Mouse (Mus musculus) ovary, postnatal 10 days (tissue): ENCODE results near the gene Plppr3.
A peak's percentile ranks its signal among the peaks of the same experiment; 100 is the strongest.
"Not testable (repeated sequence)": the region's sequence is repeated elsewhere in the genome, so short reads cannot be mapped to it uniquely, and the experiment has no call there.

Experiments used
- DNase-seq: peaks from one replicate; pipeline ENCODE4 v3.0.0; 2022; ENCODE audit warnings: low spot score

Plppr3 gene

DNA sequence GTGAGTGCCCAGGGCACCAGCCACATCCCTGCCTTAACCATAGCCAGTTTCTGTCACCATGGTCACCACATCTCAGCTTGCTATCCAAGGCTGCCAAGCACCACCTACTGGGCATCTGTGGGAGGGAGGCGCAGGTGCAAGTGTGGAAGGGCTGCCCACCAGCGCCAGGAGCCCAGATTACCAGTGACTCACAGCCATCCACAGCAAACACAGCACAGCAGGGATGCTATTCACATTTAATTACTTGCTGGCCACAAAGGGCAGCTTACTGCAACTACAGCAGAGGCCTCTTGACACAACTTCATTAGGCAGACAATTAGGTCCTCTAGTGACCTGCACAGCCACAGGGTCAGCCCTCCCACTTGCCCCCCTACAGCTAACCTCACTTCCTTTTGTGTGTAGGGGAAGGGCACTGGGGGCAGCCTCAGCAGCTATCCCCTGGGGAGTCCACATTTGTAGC, 26.5 kb upstream of the Plppr3 start:
- no peak for DNase-seq

DNA sequence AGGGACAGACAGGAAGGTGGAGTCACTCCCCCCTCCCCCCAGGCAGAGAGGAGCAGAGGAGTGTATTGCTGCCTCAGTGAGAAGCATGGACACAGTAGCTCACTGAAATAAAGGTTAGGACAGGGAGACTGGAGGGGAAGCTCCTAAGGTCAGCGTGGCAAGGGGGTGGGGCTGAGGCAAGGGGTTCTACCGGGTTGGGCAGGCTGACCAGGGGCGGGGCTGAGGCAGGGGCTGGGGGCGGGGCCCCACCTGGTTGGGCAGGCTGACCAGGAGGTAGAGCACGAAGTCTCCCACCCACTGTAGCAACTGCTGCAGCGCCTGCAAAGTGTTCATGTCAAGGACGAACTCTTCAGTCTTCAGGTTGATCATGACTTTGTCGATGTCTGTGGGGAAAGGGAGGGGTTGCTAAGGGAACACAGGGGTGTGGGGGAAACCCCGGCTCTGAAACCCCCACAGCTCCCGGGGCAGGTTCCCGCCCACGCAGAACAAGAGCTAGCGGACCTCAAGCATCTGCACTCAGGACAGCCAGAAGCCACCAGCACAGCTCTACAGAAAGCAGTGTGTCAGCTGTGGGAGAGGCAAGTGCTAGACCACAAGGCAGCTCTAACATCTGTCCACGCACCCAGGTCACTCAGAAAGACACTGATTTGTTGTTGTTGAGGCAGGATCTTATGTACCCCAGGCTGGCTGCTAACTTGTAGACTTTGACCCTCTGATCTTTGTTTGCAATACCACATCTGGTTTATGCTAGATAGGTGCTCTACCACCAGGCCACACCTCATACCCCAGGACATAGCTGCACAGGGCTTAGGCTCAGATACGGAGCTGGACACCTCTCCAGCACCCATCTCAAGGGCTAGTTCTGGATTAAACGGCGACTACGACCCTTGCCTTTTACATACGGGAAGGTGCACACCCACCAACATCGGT, 23.1 kb upstream of the Plppr3 start:
- no peak for DNase-seq

DNA sequence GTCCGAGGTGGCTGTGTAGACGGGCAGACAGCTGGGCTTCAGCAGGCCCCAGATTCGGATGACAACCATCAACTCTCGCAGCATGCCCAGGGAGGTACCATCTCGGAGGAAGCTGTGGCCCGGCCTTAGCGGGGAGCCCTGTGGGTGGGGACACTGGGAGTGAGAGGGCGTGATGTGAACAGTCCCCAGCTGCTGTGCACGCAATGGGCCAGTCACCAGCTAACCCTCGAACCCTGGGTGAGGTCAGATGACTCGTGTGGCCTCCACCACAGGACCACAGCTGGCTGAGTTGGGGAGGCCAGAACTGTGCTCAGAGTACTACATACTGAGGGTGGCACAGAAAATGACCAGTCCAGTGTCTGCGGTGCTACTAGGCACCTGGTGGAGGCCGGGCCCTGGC, 22.4 kb upstream of the Plppr3 start:
- no peak for DNase-seq

DNA sequence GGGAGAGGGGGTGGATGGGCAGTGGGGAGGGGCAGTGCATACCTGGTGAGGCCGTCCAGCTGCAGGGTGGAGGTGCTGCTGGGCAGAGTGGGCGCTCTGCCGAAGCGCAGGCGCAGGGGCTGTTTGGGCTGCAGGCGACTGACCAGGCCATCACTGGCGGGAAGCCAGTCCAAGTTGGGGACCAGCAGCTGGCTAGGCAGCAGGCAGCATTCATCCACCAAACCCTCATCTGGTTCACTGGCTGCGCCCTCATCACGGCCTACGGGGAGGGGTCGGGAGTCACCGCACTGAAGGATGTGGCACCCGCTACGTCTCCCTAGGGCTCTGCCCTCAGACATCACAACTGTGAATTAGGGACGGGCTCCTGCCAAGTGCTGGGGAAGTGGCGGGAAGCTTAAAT, 21.9 kb upstream of the Plppr3 start:
- DNase-seq = no peak

DNA sequence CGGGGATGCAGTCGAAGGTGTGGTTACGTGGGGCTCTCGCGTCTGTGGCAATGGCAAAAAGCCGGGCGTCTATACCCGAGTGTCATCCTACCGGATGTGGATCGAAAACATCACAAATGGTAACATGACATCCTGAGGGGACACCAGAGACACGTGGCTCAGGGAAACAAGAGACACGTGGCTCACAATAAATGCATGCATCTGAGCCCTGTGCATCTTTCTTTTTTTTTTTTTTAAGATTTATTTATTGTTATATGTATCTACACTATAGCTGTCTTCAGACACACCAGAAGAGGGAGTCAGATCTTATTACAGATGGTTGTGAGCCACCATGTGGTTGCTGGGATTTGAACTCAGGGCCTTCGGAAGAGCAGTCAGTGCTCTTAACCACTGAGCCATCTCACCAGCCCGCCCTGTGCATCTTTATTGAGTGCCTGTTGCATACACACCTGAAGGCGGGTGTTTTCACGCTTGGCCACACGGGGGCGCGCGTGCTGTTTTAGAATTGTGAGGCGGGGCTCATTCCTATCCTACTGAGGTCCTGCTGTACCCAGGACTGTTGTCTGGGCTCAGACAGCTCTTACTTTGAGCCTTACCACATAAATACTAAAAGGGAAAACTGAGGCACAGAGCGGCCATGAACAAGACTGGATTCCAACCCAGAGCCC, 18.2 kb upstream of the Plppr3 start:
- not testable (repeated sequence) for DNase-seq

DNA sequence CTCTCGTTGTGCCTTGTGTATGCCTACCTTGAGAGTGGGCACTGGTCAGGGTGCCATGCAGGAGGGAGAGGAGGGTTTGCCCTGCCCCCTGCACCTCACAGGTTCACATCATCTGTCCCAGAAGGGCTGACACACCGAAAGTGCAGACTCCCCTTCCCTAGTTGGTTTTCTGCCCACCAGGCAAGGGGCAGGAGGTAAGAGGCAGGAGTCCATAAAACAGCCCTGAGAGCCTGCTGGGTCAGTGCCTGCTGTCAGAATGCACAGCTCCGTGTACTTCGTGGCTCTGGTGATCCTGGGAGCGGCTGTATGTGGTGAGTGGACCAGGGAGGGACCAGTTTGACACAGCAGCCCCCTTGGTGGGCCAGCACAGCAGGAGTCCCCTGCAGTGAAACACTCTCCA, 16.2 kb upstream of the Plppr3 start, which contains the start of gene Cfd:
TSS of gene Cfd (plus strand) at position 184 of the 400 bp plus-strand sequence.
- DNase-seq = no peak

DNA sequence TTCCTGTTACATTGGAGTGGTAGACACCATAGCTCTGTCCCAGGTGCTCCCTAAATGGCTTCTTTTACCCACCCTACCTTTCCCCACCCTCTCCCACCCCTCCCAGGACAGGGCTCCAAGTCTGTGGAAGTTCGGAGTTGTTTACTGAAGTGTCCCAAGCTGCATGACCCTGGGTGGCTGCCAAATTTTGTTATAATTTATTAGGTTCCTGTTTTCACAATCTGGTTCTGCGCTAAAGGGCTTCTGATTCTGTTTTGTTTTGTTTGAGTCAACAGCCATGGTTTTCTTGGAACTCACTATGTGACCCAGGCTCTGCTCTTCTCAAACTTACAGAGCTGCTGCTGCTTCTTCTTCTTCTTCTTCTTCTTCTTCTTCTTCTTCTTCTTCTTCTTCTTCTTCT, 15.0 kb upstream of the Plppr3 start:
- no peak for DNase-seq

DNA sequence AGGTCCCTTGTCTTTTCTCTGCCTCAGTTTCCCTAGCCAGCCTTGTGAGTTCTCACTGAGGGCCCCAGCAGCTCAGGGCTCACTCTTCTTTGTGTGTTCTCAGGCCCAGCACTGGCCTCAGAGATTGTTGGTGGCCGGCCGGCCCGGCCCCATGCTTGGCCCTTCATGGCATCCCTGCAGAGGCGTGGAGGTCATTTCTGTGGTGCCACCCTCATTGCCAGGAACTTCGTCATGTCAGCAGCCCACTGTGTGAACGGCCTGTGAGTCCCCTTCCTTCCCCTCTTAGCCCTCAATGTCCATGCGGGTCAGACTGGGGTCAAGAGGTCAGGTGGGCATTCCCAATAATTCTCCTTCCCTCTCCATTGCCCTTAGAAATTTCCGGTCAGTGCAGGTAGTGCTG, 12.2 kb upstream of the Plppr3 start:
- DNase-seq = no peak

DNA sequence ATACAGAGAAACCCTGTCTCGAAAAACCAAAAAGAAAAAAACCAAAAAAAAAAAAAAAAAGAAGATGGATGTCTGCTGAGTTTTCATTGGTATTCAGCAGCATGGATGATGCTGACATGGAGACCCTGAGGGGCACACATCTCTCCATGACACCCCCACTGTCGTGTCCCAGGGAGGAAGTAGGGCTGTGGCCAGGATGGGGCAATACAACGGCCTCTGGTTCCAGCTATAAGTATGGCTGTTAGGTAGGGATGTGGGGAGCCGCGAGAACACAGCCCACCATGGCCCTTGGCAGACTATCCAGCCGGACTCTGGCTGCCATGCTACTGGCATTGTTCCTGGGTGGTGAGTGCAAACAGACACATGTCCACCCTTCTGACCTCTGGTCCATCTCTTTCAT, 11.6 kb upstream of the Plppr3 start, which contains the start of gene Elane:
TSS of gene Elane (plus strand) at position 194 of the 400 bp plus-strand sequence.
- no peak for DNase-seq

DNA sequence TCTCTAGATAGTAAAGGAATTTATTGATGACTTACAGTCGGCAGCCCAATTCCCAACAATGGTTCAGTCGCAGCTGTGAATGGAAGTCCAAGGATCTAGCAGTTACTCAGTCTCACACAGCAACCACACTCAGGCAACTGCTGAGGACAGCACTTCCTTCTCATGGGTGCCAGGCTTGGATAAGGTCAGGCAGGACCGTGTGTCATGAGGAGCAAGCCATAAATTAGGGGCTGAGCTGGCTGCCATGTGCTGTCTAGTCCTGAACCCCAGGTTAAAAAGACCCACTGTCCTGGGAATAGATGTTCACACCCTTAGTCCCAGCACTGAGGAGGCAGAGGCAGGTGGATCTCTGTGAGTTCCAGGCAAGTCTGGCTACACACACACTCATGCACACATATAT, 10.5 kb upstream of the Plppr3 start:
- DNase-seq = not testable (repeated sequence)

DNA sequence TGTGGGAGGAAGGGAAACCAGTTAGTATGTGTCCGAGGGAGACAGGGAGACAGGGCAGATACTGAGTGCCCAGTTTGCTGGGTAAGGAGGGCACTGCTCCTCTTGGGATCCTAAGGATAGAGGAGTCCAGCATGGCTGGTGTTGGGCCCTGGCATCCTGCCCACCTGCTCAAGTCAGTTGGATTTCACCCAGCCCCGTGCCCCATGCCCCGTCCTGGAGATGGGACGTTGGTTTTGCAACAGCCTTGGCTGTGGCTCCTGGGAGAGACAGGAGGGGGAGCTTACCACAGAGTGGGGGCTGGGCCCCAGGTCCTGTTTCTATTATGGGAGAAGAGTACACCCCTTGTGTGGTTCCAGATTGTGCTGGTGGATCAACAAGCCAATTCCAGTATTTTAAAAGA, 10.0 kb upstream of the Plppr3 start:
- peak; percentile 42 for DNase-seq

DNA sequence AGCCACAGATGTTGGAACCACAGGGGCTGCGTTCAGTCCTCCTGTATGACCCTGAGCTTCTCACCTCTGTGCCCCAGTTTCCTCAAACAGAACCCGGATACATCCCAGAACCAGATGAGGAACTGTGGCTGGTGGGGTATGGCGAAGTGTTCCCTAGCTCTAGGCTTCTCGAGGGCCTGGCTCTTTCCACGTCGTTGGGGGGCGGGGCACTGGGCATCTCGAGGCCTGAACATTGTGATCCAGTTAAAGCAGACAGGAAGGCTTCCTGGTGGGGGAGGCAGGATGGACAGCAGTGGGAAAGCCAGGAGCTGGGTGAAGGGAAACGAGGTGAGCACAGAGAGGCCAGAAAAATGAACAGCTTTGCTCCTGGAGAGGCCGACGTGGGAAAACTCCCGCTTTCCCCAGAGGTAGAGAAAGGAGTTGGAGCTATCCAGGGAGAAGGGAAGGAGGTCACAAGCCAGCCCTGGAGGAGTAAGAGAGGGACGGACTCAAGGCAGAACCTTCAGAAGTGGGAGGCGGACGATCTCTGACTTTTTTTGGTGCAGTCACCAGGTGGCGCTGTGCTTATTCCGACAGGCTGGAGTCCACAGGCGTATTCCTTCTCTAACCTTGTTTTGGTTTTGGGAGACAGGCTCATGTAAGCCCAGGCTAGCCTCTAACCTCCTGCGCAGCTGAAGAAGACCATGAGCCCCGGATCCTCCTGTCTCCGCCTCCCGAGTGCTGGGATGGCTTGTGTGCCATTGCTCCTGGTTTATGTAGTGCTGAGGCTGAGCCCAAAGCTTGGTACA, 9.1 kb upstream of the Plppr3 start:
- peak; percentile 58 for DNase-seq

DNA sequence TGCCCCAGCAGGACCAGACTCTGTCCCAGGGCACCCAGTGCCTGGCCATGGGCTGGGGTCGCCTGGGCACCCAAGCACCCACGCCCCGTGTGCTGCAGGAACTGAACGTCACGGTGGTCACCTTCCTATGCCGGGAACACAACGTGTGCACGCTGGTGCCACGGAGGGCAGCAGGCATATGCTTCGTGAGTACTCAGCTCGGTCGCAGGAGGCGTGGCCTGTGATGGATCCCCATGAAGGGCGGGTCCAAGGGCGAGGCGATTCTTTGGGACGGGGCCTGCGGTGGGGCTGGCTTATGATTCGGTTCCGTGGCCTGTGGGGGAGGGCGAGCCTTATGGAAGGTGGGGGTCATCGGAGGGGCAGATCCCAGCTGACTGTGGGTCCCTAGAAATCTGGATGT, 7.5 kb upstream of the Plppr3 start:
- DNase-seq = no peak

DNA sequence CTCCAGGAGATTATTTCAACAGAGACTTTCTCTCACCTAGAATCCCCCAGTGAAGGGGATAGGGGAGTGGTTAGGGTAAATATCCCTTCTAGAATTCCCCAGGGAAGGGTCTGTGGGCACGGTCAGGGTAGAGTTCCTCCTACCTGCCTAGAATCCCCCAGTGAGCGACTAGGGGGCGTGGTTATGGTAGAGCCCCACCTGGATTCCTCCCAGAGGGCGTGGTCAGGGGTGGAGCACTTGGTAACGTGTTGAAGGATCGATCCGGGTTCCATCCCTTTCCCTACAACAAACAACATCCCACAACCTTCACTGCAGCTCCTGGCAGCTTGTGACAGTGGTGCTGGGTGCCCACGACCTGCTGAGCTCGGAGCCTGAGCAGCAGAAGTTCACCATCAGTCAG, 6.3 kb upstream of the Plppr3 start:
- DNase-seq = no peak

DNA sequence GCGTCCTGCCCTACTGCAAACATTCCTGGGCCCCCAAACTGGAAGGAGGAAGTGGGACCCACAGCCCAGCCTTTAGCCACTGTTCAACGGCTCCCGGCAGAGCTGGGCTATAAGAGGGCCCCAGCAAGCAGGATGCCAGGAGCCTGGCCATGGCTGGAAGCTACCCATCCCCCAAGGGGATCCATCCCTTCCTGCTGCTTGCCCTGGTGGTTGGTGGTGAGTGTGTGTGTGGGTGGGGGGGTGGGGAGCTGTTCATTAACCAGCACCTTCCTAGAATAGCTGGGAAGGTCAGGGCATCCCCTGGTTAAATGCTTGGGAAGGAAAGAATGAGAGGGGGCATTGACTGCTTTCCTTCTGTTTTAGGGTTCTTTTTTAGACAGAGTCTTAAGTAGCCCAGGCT, 5.1 kb upstream of the Plppr3 start:
- no peak for DNase-seq

DNA sequence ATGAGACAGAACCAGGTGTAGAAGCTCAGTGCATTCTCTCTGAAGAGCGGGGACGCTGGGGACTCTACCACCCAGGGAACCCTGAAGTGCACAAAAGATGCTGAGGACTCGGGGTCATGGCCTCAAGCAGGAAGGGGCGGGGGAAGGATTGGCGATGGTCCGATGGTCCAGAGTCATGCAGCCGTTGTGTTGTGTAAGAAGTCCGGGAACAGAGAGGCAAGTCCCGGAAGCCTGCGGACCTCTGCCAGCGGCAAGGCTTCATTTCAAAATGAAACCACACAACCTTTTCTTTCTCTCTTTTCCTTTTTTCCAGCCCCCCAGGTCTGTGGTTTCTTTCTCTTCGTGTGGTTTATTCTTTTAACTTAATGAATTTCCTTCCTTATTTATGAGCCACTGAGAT, 3.3 kb upstream of the Plppr3 start:
- DNase-seq = no peak

DNA sequence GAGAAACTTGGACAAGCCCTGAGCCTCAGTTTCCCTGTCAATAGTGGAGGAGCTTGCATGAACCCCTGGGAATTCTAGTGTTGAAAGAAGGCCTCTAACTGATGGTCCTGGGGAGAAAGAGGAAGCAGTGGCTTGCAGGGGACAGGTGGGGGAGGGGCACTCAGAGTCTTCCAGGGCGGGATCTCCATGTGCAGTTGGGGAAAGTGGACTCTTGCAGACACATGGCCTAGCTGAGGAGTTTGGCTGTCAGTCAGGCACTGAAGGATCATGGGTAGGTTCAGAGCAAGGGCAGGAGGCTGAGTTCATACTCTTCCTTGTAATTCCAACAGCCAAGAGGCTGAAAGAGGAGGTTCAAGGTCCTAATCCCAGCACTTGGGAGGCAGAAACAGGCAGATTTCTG, 2.7 kb upstream of the Plppr3 start:
- DNase-seq = no peak

DNA sequence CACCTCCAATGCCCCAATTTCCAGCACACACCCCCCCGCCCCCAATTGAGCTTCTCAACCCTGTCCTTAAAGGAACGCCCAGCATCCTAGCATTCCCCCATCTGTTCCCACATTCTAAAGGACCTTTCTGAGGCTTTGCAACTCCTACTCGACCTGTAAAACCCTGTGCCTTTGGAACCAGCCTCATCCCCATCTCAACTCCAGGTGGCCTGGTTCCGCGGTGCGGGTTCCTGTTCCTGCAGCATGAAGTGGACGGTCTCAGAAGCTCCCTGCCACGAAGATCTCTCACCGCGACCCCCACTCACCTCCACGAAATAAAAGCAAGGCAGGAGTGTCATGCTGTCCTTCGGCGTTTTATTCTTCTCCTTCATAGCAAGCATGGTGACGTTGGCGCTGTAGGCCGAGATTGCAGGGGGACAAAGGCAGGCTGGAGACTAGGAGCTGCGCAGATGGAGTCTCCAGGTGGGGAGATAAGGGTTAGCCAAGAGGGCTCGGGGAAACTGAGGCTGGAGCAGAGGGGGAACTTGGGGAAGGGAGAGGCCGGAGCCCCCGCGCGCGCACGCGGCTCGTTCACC, 632 bp downstream of the Plppr3 start:
- no peak for DNase-seq

DNA sequence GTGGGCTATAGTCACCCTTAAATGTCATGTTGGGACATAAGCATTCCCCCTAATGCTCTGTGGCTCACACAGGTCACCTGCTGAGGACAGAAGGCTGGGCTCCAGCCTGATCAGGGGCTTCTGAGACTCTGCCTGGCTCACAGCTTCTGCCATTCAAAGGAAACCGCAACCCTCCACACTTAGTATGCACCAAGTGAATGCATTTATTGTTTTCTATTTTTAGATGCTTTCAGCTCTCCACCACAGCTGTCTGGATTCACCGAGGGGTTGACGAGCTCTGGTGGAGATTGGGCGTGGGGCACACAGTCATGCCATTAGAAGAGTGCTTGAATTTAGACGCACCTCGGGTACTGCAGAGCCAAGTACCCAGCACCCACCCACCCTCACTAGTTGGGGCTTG, 1.1 kb downstream of the Plppr3 start:
- no peak for DNase-seq

DNA sequence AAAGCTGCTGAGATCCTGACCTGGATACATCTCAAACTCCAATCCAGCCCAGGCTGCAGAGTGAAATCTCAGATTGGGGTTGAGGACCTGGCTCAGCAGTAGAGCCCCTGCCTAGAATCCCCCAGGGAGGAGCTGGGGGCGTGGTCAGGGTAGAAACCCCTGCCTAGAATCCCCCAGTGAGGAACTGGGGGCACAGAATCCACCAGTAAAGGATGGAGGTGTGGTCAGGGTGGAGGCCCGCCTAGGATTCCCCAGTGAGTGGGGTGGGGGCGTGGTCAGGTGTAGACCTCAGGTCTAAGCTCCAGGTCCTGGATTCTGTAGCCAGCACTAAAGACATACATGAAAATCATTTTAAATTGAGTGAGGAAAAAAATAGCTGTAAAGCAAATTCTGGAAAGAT, 1.6 kb downstream of the Plppr3 start:
- no peak for DNase-seq

DNA sequence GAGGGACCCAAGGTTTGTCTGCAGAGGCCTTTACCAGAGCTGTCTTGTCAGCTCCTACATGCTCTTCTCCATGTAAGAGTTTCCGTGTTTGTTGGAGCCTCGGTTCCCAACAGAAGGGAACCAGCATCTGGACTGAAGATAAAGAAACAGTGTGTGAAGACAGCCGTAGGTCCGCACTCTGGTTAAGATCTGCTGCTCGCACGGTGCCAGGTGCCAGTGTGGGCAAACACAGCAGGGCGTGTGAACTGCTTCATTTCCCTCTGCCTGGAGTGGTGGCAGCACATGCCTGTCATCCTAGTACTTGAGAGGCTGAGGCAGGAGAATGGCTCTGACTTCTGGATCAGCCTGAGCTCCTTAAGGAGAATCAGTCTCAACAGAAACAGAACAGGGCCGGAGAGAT, 2.6 kb downstream of the Plppr3 start:
- no peak for DNase-seq

DNA sequence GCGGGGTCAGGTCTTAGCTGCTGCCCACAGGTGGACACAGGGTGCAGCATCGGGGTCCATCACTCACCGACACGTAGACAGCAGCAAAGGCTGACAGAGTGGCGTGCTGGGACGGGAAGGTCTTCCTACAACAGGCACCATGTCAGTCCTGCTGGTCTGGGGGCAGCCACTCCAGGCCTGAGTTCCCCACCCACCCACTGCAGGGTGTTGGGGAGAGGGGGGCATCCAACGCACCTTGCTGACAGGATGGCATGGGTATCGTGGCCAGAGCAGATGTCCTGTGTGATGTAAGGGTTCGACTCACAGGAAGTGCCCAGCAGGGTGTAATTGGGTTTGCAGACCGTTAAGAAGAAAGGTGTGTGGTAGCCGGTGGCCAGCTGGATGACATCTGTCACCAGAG, 7.8 kb downstream of the Plppr3 start:
- DNase-seq = no peak
